Mouse (Mus musculus): ENCODE data around the gene Fam120a.

Gene Fam120a

GRCm38 (mm10) chr13:48857246-48857932 is 110.4 kb downstream of the Fam120a start:
- intact Hi-C loops (cut with DNase I): loop anchor here (5.0 kb wide), 1 partner anchor 35 kb away; no protein-coding TSS in a partner anchor

- intact Hi-C loops (cut with DNase I): no loop called here
Observed at GRCm38 (mm10) chr13:48853947-48854346, 113.9 kb downstream of the Fam120a start.

- intact Hi-C loops (cut with DNase I): no loop called here
Observed at GRCm38 (mm10) chr13:48853475-48853874, 114.3 kb downstream of the Fam120a start.

- intact Hi-C loops (cut with DNase I): no loop called here
Observed at GRCm38 (mm10) chr13:48852859-48853258, 115.0 kb downstream of the Fam120a start.

- intact Hi-C loops (cut with DNase I): no loop called here
Observed at GRCm38 (mm10) chr13:48851719-48852118, 116.1 kb downstream of the Fam120a start.

- intact Hi-C loops (cut with DNase I): no loop called here
Observed at GRCm38 (mm10) chr13:48850771-48851170, 117.0 kb downstream of the Fam120a start.

GRCm38 (mm10) chr13:48850326-48850725 is 117.5 kb downstream of the Fam120a start:
- intact Hi-C loops (cut with DNase I): no loop called here

GRCm38 (mm10) chr13:48849155-48849554 is 118.7 kb downstream of the Fam120a start:
- intact Hi-C loops (cut with DNase I): no loop called here

- intact Hi-C loops (cut with DNase I): no loop called here
Observed at GRCm38 (mm10) chr13:48845308-48845707, 122.5 kb downstream of the Fam120a start.

GRCm38 (mm10) chr13:48843530-48843929 is 124.3 kb downstream of the Fam120a start:
- intact Hi-C loops (cut with DNase I): no loop called here

- intact Hi-C loops (cut with DNase I): no loop called here
Observed at GRCm38 (mm10) chr13:48841905-48842592, 125.8 kb downstream of the Fam120a start.

- intact Hi-C loops (cut with DNase I): no loop called here
Observed at GRCm38 (mm10) chr13:48838284-48838683, 129.5 kb downstream of the Fam120a start.

- intact Hi-C loops (cut with DNase I): no loop called here
Observed at GRCm38 (mm10) chr13:48837537-48837936, 130.3 kb downstream of the Fam120a start.

- intact Hi-C loops (cut with DNase I): no loop called here
Observed at GRCm38 (mm10) chr13:48830528-48831250, 137.1 kb downstream of the Fam120a start.

GRCm38 (mm10) chr13:48829780-48830179 is 138.0 kb downstream of the Fam120a start:
- intact Hi-C loops (cut with DNase I): no loop called here
